Mouse (Mus musculus) olfactory bulb, adult 2 months (tissue): ENCODE measurements at regions not wholly inside any gene's neighbourhood (a gene's known extent, or its start where the extent isn't known, plus 50 kb on each side); places are given as distances from the start of the nearest gene placed in this dataset.

ENCODE experiments used
- CTCF ChIP-seq: fragments of 200-500 bp; IDR thresholded peaks from 2 replicates; pipeline ENCODE4 v1.5.1; 2012; ENCODE audit warnings: low read depth, mild to moderate bottlenecking, low read length, moderate library complexity; ENCODE audit not compliant: insufficient read depth
- POLR2A ChIP-seq: fragments of 200-500 bp; IDR thresholded peaks from 2 replicates; pipeline ENCODE4 v1.6.1; 2012; ENCODE audit warnings: mild to moderate bottlenecking, low read depth, low read length, moderate library complexity; ENCODE audit not compliant: insufficient read depth

DNA sequence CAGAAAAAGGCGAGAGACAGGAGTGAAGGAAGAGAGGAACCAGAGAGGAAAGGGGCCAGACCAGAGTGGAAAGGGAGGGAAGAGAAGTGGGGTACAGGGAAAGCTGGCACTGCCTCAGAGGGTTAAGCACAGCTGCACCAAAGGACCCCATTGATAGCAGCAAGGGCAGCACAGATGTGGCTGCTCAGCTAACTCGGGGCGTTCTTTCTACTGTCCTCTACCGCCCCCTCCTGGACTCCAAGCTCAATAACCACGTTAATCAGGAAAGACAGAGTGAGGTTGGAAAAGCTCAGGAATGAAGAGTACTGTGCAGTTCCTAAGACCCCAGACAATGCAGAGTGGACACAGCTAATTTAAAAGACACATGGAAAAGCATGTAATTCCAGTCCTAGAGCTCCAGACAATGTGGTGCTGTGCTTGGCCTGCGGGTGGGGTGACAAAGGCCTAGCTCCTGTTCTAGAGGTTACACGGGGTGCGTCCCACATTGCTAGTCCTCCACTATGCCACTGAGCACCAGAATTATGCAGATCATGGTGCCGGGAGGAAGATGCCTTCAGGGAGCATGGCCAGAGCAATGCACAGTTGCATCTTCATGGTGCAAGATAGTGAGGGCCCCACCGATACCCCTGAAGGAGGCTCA is 191.4 kb downstream of the Prdm2 start:
- TF ChIP-seq CTCF, result peak; percentile 7; the same call in 1 of the 2 replicates
- TF ChIP-seq POLR2A, result no peak
